Mouse (Mus musculus) c-Kit-negative CD71-positive TER-119-positive erythroid progenitor cells, embryonic 14.5 days (primary cell): ENCODE results near the gene Gstm6.
"Not testable (repeated sequence)": the region's sequence is repeated elsewhere in the genome, so short reads cannot be mapped to it uniquely, and the experiment has no call there.

Experiments
- DNase-seq: peaks from one replicate; pipeline ENCODE4 v3.0.0-alpha.2; 2013; ENCODE audit warnings: low read depth, low spot score

The Gstm6 gene

DNA sequence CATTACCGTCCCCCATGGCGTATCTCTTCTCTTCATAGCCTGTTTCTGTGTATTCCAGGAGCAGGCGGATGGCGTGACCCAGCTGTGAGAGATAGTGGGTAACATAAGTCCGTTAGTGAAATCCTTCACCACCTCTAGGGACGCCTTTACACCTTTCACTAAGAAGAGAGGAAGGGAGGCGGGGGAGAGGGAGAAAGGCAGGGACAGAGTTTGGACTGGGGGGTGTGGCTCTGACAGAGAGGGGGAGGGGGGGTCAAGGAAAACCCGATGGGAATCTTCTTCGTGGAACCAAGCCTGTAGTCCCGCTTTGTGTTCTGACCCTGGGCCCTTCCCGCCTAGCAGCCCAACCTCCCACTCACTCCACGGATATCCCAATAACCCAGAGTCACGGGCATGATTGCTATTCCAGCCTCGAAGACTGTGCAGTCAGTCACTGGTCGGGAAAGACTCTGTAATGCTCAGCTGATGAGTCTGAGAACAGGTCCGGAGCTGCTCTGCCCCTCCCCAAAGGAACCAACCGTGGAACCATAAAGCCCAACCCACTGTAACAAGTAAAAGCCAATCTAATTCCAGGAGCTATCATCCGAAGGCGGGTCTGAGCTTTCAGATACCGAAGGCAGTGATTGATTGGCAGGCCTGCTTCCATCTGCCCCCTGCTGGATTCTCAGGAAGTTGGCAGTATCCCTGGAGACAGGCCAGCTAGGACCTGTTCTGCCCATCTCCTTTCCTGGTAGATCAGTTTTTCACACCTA lies at the start of gene Gstm6:
Gene Gstm6 (minus strand): TSS at position 511 of the 752 bp plus-strand sequence.
- no peak for DNase-seq

DNA sequence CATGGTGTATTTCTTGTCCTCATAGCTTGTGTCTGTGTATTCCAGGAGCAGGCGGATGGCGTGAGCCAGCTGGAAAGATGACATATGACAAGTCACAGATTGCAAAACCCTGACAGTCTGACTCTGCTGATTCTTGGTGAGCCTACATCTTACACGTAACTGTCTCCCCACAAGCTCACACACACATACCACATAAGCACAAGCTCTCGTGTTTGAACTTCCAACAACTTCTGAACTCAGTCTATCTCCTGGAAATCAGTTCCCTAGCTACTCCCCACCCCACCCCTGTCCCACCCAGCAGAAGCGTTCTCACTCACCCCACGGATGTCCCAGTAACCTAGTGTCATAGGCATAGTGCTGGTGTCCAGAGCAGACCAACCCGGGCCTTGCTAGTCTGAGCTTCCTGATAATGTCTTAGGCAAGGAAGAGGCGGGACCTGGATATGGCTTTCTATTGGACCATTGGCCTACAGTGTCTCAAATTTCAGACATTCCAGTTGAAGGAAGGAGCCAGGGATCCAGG lies 42.6 kb upstream of the Gstm6 start, which contains the start of gene Gstm2:
Gene Gstm2 (minus strand): TSS at position 413 of the 522 bp plus-strand sequence.
- DNase-seq: no peak

DNA sequence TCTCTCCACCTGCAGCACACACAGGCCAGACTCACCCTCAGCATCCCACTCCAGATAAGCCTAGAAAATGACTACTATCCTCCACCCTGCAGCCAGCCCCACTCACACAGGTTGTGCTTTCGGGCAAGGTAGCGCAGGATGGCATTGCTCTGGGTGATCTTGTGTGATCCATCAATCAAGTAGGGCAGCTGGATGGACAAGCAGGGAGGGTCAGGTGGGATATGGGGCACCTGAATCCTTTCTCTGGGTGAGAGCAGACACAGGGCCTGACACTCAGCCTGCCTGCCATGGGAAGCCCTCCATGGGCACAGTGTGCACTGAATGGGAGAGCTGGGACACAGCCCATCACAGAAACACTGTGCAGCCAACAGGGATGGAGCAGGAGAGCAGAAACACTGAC lies 41.6 kb upstream of the Gstm6 start:
- not testable (repeated sequence) for DNase-seq

DNA sequence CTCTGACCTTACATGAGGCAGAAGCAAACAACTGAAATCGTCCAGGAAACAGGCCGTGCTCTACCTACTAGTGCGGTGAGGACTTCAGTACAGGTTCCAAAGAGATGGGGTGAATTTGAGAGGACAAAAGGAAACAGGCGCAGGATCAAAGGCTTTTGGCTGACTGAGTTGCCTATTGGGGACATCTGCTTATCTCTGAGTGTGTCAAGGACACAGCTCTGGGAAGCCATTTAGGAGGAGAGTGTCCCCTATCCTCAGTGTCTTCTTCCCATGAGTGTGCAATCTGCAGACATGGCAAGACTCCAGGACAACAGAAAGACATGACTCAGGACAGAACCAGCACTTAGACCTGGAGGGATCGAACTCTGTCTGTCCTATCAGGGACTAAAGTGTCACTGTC lies 40.9 kb upstream of the Gstm6 start:
- DNase-seq: no peak

GRCm38 (mm10) chr3:107983771-107984170 lies 40.2 kb upstream of the Gstm6 start:
- no peak for DNase-seq

DNA sequence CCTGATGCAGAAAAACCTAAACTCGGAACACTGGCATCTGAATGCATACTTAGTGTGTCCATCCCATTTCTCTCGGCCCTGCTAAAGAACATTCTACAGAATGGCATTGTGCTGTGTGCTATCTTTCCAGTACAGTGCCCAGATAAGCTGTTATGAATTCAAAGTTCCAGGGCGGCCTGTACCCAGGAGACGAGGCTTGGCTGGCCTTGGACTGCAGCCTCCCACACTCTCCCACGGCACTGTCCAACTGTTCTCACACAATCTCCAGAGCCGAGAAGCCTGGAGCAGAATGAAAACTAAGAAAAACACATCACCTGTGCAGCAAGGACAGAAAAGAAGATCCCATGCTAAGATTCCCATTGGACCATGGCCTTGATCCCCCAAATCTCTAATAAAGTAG lies 39.2 kb upstream of the Gstm6 start:
- no peak for DNase-seq

GRCm38 (mm10) chr3:107981261-107981660 lies 37.7 kb upstream of the Gstm6 start:
- no peak for DNase-seq

DNA sequence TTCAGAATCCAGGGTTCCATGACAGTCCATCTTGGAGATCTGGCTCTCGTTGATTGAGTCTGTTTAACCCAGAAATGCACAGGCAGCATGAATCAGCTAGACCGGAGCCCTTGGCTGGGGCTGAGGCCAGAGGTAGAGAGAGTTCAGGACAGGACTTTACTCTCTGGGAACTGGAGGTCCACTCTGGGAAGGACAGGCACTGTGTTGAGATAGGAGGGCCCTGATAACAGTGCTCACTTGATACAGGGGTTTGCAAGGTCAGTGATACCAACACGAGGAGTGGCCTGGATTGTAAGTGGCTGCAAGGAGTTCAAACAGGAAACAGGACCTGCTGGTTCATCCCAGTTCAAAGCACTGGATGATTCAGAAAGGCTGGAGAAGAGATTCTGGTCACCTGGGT lies 34.1 kb upstream of the Gstm6 start:
- DNase-seq: no peak

- DNase-seq: no peak
These were observed 30.7 kb upstream of the Gstm6 start for GRCm38 (mm10) chr3:107974237-107974636.

DNA sequence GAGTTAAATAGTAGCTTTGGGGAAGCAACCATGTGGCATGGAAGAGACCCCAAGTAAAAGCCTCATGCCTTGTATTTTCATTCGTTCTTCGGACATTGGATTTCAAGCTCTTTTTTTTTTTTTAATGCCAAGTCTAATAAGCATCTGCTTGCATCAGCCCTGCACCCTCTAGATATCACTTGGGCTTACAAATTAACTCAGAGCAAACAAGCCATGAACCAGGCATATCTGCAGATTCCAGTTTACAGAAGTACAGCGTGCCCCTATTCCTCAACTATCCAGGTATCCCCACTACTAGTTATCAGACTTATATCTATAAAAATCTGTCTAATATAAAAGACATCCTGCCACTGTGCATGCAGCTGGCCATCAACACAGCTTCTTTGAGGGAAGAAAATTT lies 28.5 kb upstream of the Gstm6 start:
- DNase-seq: no peak

- not testable (repeated sequence) for DNase-seq
These were observed 27.6 kb upstream of the Gstm6 start for GRCm38 (mm10) chr3:107971101-107971500.

GRCm38 (mm10) chr3:107968724-107969395 lies 25.3 kb upstream of the Gstm6 start, which contains the start of gene Gstm3:
Gstm3 (minus strand) TSS chr3:107969283.
- no peak for DNase-seq

GRCm38 (mm10) chr3:107966631-107967030 lies 23.1 kb upstream of the Gstm6 start:
- DNase-seq: no peak

- DNase-seq: no peak
These were observed 22.0 kb upstream of the Gstm6 start for GRCm38 (mm10) chr3:107965592-107965991.

DNA sequence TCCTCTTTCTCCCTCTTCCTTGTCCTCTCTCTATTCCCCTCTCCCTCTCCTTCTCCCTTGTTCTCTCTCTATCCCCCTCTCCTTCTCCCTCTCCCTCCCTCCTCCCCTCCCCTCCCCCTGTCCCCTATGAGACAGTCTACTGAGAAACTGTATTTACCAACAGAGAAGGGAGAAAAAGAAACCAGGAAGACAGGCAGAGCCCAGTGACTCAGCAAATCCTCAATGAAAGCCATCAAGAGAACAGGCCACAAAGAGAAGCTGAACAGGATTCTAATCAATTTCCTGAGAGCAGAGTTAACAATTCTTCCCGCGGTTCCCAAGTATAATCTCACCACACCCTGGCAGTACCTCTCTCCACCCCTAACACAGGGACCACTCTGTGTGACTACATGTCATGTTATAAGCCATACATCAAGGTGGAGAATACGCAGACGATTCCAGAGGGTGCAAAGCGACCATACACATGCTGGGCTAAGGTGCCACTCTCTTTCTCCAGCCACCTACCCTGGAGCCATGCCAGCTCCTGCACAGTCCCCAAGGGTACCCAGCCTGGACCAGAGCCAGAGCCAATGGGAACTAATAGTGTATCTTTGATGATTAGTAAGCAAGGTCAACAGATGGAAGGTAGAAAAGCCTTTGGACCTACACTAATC lies 21.2 kb upstream of the Gstm6 start:
- peak; percentile 15 for DNase-seq

GRCm38 (mm10) chr3:107964026-107964425 lies 20.5 kb upstream of the Gstm6 start:
- DNase-seq: no peak

DNA sequence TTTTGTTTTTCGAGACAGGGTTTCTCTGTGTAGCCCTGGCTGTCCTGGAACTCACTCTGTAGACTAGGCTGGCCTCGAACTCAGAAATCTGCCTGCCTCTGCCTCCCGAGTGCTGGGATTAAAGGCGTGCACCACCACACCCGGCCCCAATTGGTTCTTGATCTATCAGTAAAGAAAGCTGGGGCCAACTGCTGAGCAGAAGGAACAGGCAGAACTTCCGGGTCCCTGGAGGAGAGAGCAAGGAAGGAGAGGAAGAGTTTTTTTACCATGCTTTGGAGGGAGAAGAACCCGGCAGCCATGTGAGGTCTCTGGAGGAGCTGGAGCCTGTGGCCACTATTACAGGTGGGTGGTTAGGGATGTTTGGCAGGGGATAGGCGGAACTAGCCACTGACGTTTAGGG lies 11.7 kb upstream of the Gstm6 start:
- DNase-seq: not testable (repeated sequence)

DNA sequence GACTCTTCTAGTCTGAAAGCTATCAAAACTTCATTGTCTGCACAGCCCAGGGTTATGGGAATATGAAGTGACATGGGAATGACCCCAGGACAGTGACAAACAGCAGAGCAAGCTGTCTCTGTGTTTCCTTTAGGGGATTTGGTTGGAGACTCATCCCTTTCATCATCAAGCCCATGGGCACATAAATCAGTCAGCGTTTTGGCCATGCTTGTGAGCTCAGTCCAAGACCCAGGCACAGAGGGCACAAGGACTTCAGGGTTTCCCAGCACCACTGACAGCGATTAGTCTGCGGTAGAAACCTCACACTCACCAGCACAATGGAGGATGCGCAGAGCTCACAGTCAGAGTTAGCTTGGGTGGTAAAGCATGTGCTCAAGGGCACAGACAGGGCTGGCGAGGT lies 10.4 kb upstream of the Gstm6 start:
- DNase-seq: no peak

GRCm38 (mm10) chr3:107953328-107953755 lies 9.8 kb upstream of the Gstm6 start:
- no peak for DNase-seq

GRCm38 (mm10) chr3:107950531-107950930 lies 7.0 kb upstream of the Gstm6 start:
- no peak for DNase-seq

GRCm38 (mm10) chr3:107949461-107949860 lies 5.9 kb upstream of the Gstm6 start:
- not testable (repeated sequence) for DNase-seq

GRCm38 (mm10) chr3:107945729-107946128 lies 2.2 kb upstream of the Gstm6 start:
- no peak for DNase-seq
